Mouse (Mus musculus) activated CD4-positive, CD25-positive, alpha-beta regulatory T cell, adult 4 months (primary cell): ENCODE results near the gene Aox2. TPM values are rescaled to one million over a fixed set of nuclear protein-coding genes. Genes with fewer than 3 reads are reported as not detected.

Experiments
- ATAC-seq: one replicate; pipeline ENCODE4 v1.8.0; 2017
- polyA plus RNA-seq, 2 experiments: library from polyadenylated mRNA; unstranded; fragments of 100-300 nt; shearing (Covaris generic); gene quantifications; one replicate each; pipeline ENCODE4 v1.2.1; 2017

The Aox2 gene
- polyA plus RNA-seq, 2 experiments from 2014 or later, result 0.05 to 0.13 TPM

- ATAC-seq, result no peak
Observed at GRCm38 (mm10) chr1:58407321-58407720, 129.2 kb downstream of the Aox2 start.

DNA sequence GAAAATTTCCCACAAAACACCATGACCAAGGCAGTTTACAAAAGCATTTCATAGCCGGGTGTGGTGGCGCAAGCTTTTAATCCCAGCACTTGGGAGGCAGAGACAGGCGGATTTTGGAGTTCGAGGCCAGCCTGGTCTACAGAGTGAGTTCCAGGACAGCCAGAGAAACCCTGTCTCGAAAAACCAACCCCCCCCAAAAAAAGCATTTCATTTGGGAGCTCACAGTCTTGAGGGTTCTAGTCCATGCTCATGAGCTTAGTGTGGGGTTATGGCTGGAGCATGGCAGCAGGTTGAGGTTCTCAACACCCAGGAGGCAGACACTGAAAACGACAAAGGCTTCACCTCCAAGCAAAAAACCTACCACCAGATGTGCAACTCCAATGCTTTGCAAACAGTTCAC lies 130.0 kb downstream of the Aox2 start:
- no peak for ATAC-seq

DNA sequence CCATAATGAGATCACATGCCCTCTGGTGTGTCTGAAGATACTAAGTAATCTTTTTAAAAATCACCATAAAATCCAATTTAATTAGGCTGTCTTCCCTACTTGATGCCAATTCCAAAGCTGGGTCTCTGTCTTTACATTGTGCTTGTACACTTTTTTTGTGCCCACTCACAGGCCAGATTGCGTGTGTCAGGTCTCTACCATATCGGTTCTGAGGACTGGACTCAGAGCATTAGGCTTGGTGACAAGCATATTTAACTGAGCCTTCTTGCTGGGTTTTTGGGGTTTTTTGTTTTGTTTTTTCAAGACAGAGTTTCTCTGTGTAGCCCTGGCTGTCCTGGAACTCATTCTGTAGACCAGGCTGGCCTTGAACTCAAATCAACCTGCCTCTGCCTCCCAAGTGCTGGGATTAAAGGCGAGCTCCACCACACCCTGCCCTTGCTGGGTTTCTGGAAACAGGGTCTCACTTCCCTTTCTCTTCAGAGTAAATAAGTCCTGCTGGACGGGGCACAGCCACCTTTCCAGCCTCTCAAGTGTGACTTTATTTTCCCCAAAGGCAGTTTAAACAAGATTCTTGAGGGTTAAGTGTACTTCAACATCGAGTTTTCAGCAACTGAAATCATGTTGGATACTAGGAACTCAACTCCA lies 131.5 kb downstream of the Aox2 start:
- no peak for ATAC-seq

DNA sequence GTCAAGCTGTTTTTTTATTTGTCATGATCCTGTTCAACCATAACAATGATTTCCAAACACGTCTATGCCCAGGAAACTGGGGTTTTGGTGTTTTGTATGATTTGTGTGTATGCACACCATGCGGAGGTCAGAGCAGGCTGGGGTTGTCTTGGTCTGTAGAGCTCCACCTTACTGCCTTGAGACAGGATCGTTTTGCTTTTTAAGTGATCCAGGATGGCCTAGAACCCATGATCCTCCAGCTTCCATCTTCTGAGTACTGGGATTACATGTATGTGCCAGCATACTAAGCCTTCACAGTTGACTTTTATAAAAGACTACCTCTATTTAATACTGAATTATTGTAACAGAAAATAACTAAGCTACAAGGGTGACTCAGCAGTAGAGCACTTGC lies 132.1 kb downstream of the Aox2 start:
- no peak for ATAC-seq

GRCm38 (mm10) chr1:58410776-58411175 lies 132.7 kb downstream of the Aox2 start:
- ATAC-seq, result no peak

DNA sequence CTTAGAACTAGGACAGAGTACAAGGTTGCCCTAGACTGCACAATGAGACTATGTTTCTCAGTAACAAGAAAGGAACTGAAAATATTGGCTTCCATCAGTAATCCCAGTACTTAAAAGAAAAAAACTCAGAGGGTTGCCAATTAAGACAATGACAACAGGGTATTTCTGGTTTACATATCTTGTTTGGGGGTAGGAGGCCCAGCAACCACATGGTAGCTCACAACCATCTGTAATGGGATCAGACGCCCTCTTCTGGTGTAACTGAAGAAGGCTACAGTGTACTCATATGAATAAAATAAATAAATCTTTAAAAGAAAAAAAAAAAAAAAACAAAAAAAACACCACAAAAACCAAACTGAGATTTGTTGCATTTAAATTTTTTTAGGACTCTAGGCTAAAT lies 137.3 kb downstream of the Aox2 start:
- ATAC-seq, result peak; percentile 41

GRCm38 (mm10) chr1:58416048-58416447 lies 137.9 kb downstream of the Aox2 start:
- peak; percentile 5 for ATAC-seq

DNA sequence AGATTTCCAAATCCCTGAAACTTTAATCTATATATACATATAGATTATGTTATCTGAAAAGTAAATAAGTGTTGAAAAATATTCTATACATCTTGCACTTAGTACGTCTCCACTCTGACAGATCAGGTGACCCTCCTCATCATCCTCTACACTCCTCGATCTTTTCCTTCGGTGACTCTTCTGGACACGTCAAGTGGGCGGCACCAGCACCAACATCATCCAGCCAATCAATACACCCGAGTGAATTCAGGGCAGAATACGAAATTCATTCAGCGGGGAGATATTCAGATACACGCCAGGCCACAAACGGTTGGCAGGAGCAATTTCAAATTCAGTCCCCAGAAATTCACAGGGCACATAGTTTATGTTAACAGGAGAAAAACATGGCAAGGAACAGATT lies 141.9 kb downstream of the Aox2 start:
- no peak for ATAC-seq

DNA sequence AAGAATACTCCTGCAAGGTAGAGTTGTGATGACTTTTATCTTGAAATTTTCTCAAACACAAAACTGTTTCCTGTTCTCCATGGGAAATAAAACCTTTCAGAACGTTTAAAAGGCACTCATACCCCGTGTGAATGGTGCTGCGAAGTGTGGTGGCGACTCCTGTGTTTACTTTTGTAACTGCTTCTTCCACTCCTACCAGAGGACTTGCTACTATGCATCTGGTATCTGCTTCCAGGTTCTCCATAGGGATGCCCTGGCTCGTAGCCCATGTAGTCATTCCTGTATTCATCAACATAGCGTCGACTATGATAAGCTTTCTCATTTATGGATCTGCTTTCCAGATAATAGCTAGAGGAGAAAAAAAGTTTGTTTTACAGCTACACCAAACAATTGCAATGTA lies 142.8 kb downstream of the Aox2 start:
- no peak for ATAC-seq

DNA sequence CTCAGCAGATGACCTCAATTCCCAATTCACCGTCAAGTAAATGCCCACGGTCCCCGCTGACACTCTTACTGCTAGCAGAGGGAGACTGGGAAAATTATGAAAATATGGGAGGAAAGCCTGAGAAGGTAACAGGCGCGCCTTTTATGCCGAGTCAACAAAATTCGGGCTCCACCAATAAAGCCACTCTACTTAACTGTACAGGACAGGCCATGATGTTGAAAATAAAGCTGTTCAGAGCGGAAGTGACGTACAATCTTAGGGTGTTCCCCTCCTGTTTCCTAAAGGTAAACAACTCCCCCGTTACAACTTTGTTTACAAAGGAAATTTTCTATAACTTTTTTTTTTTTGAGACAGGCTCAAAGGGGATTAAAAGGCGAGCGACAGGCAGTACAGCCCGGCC lies 144.8 kb downstream of the Aox2 start:
- ATAC-seq, result peak; percentile 83

DNA sequence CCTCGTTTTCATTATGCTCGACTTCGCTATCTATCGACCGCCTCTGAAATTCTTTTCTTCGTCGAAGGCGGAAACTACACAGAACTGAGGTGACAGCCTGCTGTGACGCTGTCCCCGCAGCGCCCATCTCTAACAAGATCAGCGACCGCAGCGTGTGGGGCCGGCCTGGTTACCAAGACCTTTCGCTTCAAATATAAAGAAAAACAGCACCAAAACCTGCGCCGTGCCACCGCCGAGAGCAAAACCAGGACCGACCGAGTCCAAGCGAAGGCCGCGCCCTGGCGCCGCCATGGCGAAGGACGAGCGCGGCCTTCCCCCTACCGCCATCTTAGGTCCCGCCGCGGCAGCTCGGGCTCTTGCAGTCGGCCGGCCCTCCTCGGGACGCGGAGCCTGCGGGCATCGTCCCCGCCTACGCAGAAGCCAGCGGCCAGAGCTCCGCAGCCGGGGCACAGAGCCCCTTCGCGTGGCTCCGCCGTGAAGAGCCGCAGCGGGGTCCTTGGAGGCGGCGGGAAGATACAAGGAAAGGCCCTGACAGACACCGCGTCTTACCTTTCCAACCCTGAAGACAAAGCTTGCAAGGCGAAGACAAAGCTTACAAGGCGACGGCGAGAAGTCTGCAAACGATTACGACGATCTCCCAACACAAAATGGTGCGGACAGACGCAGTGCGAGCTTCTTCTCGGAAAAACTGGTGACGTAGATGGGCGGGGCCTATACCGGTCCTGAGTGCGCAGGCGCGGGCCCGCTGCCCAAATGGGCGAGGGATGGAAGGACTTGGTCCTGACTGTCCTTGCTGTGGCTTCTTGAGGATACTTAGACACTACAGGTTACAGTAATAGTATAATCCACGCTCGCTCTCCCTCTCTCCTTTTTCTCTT lies 145.5 kb downstream of the Aox2 start, which contains the start of gene Clk1:
Clk1 (minus strand) TSS at position 696 of the 878 bp plus-strand sequence.
- ATAC-seq, result peak; percentile 64

DNA sequence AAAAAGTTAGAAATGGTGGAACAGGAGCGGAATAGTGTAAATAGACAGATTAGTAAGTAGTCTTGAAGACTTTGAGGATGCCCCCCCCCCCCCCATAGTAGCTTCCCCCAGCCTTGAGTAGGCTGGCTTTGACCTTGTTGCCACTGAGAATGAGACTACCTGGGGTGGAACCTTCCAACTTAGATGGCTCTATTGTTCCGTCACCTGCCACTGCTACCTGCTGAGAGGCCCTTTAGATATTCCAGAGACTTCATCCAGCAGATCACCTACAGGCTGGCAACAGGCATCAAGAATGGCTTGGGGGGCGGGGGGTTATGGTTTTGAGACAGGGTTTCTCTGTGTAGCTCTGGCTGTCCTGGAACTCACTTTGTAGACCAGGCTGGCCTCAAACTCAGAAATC lies 146.4 kb downstream of the Aox2 start:
- ATAC-seq, result no peak

Other genes with a start within 250 kb of the Aox2 start
- not detected for gene Aox1, start 248.4 kb upstream of the Aox2 start, polyA plus RNA-seq
- gene Aox3, start 165.2 kb upstream of the Aox2 start, polyA plus RNA-seq, result not detected
- gene Aox4, start 67.9 kb upstream of the Aox2 start, polyA plus RNA-seq, result not detected
- 100 to 1,000 TPM; 406 to 458 TPM for gene Bzw1, start 114.6 kb downstream of the Aox2 start, polyA plus RNA-seq
- 100 to 1,000 TPM; 355 to 452 TPM for gene Clk1, start 145.7 kb downstream of the Aox2 start, polyA plus RNA-seq
- 10 to 100 TPM; 40.1 to 58.3 TPM for gene Nif3l1, start 166.8 kb downstream of the Aox2 start, polyA plus RNA-seq
- gene Ppil3, start 167.2 kb downstream of the Aox2 start, polyA plus RNA-seq, result 10 to 100 TPM; 61.9 to 77.3 TPM
- gene Orc2, start 226.8 kb downstream of the Aox2 start, polyA plus RNA-seq, result 10 to 100 TPM; 14.5 to 24.7 TPM